Mouse (Mus musculus): ENCODE measurements at regions not wholly inside any gene's neighbourhood (a gene's known extent, or its start where the extent isn't known, plus 50 kb on each side); places are given as distances from the start of the nearest gene placed in this dataset.
A peak's percentile ranks its signal among the peaks of the same experiment; 100 is the strongest.
"Not testable (repeated sequence)": the region's sequence is repeated elsewhere in the genome, so short reads cannot be mapped to it uniquely, and the experiment has no call there.

DNA sequence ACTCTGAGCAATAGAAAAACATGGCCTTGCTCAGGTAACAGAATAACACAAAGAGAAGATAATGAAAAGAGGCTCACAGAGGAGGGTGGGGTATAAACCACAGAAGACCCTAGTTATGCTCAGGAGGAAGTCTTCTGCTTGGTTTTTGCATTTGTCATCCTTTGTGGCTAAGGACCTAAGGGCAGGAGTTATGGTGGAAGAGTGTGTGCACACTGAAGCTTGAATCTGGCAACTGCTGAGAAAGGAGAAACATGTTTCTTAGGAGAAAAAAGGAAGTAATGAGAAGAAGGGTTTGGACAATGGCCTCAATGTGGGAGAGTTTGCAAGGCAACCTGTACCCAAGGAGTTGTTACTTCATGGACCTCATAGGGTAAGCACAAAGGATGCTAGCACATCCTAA lies 106.8 kb upstream of the Nyap2 start:
- DNase-seq: no peak

DNA sequence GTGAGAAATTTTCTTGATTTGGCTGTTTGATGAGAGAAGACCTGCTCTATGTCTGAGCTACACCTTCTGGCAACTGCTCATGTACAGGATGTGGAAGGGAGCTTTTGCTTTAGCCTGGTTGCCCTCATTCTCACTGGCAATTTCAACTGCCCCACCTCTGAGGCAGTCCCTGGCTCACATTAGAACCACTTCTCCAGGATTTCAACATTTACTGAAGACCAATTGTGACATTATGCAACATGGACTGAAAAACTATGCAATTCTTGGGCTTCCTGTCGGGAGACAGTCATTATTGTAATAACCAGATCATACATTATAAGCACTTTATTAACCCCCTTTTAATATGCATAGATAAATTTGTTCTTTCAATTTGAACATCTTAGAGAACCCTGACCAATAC lies 107.6 kb upstream of the Nyap2 start:
- DNase-seq: no peak

DNA sequence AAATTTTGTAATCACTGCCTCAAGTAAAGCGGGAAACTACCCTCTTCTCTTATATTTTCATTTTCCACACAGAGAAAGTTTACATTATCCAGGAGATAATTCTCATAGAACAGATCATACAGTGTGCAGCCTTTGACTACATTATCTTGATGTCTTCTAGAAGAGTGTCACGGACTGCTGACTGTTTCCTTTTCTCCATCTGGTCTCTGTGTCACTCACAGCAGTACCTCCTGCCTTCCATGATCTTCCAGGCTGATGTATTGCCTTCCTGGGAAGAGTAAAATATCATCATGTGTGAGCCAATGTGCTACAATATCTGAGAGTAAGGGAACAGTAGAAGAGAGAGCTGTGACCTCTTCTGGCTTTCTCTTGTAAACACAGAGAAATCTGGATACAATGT lies 111.0 kb upstream of the Nyap2 start:
- DNase-seq: no peak

DNA sequence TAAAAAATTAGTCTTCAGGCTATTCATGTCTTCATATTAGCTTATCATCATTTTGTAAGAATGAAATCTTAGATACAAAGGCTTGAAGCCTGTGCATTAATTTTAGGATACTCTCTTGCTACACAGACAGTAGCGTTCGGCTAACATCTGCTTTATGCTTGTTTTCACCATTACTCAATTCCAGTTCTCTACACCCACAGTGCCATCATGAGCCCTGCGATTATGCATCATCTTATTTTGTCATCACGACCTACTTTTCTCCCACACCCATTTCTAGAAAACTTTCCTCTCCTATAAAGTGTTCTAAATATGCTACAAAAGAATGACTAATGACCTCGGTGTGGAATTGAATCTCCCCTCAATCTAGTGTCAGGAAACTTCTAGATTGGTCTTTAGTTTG lies 112.4 kb upstream of the Nyap2 start:
- no peak for DNase-seq

DNA sequence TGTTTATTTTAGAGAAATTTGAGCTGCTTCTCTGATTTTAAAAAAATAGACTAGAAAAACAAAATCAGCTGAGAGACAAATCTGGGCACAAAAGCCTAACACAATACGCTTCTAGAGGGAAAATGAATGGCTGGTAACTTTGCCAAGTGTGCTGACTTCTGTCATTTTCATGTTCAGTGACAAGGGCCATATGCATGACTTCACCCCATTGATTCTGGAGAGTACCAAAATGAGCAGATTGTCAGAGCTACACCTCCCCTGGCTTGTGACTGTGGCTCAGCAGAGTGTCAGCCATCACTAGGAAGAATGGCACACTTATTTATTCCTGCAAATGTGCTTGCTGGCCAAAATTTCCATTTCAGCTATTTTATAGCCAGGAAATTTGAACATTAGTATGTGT lies 112.9 kb upstream of the Nyap2 start:
- DNase-seq: no peak

DNA sequence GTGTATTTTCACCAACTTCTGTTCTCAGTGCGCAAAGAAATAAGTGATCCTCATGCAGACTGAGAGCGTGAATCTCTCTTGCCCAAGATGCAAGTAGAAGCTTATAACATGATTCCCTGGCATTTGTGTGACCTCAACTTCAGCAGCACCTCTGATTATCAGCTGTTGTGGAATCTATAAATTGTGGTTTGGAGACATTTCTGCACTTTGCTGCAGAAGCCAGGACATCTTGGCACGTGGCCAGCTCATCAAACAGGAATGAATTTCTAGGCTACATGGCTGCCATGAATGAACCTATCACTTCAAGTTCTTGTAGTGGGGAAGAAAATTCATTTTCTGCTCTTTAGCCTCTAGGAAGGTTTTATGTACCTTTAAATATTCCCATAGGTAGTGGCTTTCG lies 126.3 kb upstream of the Nyap2 start:
- peak; percentile 8 for DNase-seq

DNA sequence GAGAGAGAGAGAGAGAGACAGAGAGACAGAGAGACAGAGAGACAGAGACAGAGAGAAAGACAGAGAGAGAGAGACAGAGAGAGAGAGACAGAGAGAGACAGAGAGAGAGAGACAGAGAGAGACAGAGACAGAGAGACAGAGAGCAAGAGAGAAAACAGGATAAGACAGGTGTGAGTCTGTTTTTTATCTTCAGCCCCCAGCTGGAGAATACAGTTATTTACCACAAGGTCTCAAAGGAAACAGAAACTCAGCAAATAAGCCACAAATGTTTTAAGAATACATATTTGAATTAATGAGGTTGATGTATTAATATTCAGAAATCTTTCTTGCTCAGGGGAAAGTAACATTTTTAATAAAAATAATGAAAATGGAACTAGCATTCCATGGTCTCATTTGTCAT lies 130.7 kb upstream of the Nyap2 start:
- not testable (repeated sequence) for DNase-seq

DNA sequence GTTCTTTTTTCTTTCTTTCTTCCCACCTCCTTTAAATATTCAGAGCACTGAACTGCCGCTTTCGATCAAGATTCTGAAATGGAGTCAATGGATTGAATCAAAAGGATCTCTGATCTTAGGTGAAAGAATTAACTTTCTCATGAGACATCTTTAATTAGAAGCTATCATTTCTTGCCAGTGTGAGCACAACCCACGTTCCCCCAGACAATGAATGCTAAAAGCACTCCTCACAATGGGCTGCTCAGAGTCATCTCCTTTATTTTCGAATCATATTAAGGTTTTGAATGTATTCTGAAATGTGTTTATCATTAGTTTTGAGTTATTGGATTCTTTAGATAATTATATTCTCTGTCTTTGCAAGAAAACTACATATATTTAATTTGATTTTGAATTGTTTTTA lies 137.4 kb upstream of the Nyap2 start:
- no peak for DNase-seq

DNA sequence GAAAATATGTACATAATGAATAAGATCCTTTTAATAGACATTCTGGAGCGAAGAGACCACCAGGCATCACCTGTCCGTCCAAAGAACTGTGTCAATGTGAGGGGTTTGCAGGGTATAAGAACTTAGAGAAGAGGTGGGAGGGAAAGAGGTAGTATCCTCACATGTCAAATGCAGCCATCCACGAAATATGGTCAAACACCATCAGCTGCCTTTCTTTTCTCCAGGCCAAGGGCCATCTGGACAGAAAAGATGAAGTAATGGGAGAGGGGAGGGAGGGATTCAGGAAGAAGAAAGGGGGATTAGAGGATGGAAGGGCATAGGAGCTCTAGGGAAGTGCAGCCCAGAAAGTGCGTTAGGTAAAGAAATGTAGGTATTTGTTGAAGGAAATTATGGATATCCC lies 141.0 kb upstream of the Dock10 start:
- no peak for DNase-seq

DNA sequence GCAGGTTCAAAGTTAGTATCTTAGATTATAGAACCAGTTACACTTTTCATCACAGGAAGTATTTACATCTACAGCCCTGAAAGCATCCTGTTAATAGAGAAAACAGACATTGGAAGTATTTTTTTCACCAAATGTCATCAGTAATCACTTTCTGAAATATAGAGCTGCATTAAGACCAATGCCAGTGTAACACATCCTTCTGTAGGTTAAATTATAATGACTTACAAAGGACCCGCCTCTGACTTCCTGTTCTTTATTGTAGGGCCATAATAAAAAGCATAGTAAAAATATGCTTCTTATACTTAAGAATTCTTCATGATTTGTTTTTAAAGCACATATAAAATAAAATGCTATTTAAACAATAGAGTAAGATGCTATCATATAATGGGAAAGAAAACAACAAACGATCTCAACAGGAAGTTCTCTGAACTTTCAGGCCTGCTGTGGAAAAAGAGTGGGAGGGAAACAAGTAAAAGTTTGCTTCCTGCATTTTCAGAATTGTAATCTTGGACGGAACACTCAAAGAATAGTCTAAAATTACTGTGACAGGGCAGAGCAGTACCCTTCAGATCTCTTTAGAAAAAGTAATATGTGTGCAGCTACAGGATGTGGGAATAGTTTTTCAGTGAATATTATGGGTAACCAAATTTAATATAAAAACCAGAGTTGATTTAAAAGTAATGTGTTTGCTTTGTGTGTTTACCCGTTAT lies 116.0 kb upstream of the Dock10 start:
- DNase-seq: no peak

DNA sequence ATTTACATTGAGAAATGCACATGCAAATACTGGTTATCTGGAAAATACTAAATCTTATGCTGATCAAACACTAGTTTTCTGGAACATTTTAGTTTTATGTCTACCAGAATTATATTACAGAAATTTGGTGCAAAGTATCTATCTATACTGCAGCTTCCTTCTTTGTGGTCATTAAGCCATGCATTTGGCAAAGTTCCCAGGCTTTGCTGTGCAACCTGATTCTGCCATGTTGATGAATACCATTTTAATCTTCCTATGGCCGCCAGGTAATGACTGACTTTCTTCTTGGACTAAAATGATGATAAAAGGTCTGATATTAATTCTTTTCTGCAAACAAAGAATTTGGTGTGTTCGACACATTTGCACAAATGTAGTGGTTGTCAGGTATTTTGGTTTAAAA lies 115.3 kb upstream of the Dock10 start:
- no peak for DNase-seq

DNA sequence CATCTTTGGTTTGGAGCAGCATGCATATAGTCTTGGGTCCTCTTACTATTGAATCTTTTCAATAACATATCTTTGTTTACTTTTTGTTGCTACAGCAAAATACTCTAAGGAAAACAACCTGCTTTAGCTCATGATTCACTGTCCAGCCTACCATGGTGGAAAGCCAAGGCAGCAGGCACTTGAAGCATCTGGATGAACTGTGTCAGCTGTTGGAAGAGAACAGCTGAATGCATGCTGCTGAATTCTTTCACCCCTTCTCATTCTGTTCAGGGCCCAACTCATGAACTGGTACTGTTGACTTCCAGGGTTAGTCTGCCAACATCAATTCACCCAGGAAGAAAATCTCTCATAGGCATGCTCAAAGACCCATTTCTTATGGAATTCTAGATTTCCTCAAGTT lies 110.5 kb upstream of the Dock10 start:
- DNase-seq: no peak

DNA sequence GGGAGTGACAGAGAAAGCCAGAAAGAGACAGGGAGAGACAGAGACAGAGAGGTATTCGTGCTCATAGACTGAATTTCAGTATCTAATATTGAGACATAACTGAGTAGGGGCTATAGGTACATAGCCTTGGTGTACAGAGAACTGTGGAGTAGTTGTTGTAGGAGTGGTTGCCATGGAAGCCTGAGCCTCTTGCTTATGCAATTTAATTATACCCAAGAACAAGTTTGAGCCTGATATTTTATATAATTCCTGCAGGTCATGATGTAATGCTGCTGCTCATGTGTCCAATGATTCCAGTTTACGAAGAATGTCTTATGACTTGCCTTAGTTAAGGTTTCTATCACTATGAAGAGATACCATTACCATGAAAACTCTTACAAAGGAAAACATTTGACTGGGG lies 98.7 kb upstream of the Dock10 start:
- DNase-seq: no peak

DNA sequence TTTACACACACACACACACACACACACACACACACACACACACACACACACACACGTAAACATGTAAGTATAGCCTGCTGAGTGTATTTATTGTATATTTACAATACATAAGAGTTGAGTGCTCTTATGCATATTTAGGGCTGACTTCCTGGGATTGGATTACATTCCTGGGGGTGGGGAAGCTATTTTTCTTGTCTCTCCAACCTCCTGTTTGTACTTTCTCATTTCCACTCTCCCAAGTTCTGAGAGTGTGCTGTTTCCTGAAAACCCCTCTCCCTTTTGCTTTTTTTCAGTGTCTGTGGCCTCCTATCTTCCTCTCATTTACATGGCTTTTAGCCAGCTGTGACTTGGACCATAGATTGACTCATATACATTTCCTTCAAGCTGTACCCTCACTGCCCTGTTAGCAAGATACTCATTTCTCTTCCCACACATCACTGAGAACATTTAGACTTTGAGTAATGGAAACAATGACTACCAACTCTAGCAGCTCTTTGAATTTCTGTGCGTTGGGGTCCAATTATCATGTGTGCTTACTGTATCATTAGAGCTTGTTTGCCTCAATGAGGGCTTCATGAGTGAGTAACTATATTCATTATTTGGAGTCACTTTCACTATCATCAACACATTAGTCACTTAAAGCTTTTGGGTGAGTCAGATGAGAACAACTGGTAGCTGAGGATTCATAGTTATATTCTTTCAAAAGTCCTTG lies 96.8 kb upstream of the Dock10 start:
- peak; percentile 8 for DNase-seq

DNA sequence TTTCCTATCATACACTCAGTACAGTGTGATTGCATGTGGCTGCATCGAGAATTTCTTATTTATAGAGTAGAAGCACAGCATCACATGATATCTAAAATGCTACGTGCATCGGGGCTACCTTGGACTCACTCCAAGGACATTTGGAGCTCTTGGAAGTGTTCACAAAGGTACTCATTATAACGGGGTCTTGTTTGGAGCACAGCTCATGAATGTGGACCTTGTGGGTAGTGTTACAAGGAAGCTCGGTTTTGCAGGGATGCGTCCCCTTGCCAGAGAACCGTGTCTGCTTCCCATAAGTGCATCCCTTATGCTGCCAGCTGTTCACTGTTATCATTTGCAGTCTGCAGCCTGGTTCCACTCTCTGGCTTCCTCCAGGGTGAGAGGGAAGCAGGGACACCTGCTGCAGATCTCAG lies 96.0 kb upstream of the Dock10 start:
- peak; percentile 22 for DNase-seq

DNA sequence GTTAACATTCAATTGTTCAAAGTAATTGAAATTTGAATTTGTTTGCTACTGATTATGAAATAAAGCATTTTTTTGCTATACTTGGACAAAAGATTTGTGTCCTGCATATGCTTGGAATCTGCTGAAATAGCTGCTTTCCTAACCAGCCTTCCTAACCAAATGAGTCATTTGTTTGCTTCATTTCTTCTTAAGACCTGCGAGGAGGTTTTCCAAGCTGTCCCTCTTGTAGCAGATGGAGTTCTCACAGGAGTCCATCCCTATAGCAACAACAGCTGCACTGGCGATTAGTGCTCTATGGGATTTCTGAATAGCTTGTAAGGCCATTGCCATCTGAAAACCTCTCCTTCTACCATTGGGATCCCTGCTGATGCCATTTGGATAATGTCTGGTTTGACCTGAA lies 94.4 kb upstream of the Dock10 start:
- DNase-seq: no peak

DNA sequence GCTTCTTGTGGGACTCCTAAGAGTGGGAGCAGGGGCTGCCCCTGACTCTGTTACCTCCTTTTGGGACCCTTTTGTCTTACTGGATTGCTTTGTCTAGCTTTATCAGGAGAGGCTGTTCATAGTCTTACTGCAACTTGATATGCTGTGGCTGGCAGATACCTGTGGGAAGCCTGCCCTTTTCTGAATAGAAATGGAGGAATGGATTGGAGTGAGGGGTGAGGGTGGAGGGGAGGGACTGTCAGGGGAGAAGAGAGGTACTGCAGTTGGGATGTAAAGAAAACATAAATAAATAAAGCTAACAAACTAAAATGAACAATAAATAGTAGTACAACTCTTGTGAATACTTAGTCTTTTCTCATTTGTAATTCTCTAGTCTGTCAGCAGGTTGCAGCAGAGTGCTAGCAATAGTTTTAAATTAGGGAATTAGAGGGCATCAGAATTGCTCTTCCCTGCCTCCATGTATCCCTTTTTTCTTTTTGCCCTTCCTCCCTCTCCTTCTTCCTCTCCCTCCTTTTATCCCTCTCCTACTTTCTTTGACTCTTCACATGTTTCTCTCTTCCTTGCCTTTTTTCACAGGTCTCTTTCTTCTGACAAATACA lies 72.0 kb upstream of the Dock10 start:
- peak; percentile 39 for DNase-seq

DNA sequence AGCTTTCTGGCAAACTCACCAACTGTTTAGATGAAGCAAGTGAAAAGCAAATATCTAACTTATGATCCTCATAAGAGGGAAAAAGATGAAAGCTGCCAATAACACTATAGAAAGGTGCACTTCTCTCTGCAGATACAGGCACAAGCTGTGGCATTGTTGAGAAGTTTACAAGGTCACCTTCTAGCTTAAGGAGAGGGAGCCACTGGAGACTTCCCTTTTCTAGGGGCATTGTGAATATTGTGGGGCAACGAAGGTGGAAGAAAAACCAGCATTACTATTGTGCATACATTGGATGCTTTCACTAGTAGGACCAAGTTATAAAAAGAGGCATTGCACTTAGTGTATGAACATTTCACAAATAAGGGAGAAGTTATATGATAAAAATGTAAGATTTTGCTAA lies 68.1 kb upstream of the Dock10 start:
- no peak for DNase-seq

DNA sequence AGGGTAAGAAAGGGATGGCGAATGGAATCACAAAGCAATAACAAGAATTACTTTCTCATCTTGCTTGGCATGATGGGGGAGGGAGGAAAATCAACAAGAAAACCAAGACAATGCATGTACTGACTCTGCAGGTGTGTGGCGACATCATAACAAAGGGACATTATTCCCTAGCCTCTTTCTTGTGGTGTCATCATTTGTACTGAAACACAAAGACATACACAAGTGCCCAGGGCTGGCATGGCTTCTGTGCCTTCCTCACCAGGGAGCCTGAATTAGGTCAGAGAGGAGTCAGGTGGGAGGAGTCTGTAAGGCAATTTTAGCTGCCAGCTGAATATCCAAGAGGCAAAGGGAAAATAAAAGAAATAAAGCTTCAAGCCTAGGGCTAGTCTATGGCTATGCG lies 65.6 kb upstream of the Dock10 start:
- peak; percentile 3 for DNase-seq

DNA sequence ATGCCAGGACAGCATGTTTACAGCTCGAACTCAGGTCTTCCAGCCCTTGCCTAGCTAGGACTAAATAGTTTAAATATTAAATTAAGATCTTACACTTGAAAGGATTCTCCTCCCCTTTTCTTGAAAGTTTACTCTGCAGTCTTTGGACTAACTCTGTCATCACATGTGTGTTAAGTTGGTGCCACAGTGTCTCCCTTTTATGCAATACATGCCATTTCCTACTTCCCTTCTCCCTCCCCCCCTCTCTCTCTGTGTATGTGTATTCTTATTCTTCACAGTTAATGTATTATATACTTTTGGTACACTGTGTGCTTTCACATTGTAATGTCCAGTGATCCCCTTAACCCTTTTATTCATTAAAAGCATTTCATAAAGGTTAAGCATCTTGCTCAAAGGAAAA lies 63.9 kb upstream of the Dock10 start:
- no peak for DNase-seq

DNA sequence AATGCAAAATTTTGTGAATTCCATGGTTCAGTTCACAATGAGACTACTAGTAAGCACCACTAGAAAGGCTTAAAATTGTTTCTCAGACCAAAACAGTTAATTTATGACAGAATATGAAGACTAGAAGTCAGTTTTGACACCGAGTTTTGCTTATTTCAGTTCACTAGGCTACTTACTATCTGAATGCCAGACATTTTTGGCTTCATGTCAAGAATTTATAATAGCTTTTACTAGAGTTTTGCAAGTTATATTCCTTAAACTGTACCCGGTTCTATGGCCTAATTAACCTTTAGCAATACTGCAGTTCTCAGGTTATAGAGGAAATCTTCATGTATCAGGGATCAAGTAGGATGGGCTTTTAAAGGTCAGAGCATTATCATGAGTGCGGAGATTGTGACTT lies 54.6 kb upstream of the Dock10 start:
- DNase-seq: no peak

Measured in embryo, embryonic 11 days (tissue).